Mouse (Mus musculus): Measurements from ENCODE around the gene Cnnm1. TPM values are rescaled to one million over a fixed set of nuclear protein-coding genes. Genes with fewer than 3 reads are reported as not detected.

Gene Cnnm1
- total and polyA plus RNA-seq, 2 experiments from 2014 or later, result 2.5 to 9.6 TPM

GRCm38 (mm10) chr19:43513874-43514273 lies 73.6 kb downstream of the Cnnm1 start:
- ATAC-seq, result no peak
- Histone ChIP-seq H3K27ac (no peak overlapping the region), H3K9ac (replicated peaks; ENCODE audit: low read length) (no peak overlapping the region), H3K9me3 (ENCODE audit: low read length) (no peaks in the 10 kb centered on the region), H3K4me3 (ENCODE audit: low read length) (no peak overlapping the region), H3K4me2 (ENCODE audit: low read depth, low read length) (no peak overlapping the region), H3K4me1 (ENCODE audit: insufficient read depth, low read length) (no peaks in the 10 kb centered on the region), H3K36me3 (ENCODE audit: insufficient read depth, low read length) (peaks cover 25% of the 10 kb centered on the region; the same call in 1 of the 2 replicates), H3K27me3 (ENCODE audit: insufficient read depth, low read length) (no peaks in the 10 kb centered on the region)
- no peak for TF ChIP-seq CTCF (IDR thresholded peaks at IDR 0.05; ENCODE audit: low read depth)
- 96% methylated on average over 8 of the region's 8 CpGs for WGBS
- DNase-seq (ENCODE audit: low spot score), result no peak

- WGBS, result 92% methylated on average over 23 of the region's 23 CpGs
- H3K4me3 ChIP-seq (ENCODE audit: low read length), result no peak overlapping the region
- no peak for TF ChIP-seq CTCF (IDR thresholded peaks at IDR 0.05; ENCODE audit: low read depth)
- no peak overlapping the region for H3K27ac ChIP-seq
- DNase-seq (ENCODE audit: low spot score) (no peak), ATAC-seq (no peak)
- no peaks in the 10 kb centered on the region for H3K27me3 ChIP-seq (ENCODE audit: insufficient read depth, low read length)
- no peaks in the 10 kb centered on the region for H3K9me3 ChIP-seq (ENCODE audit: low read length)
- H3K36me3 ChIP-seq (ENCODE audit: insufficient read depth, low read length), result peaks cover 25% of the 10 kb centered on the region; the same call in 1 of the 2 replicates
- no peak overlapping the region for H3K9ac ChIP-seq (replicated peaks; ENCODE audit: low read length)
- H3K4me1 ChIP-seq (ENCODE audit: insufficient read depth, low read length), result no peaks in the 10 kb centered on the region
- no peak overlapping the region for H3K4me2 ChIP-seq (ENCODE audit: low read depth, low read length)
These were observed 75.6 kb downstream of the Cnnm1 start for GRCm38 (mm10) chr19:43515668-43516396.

- WGBS, result 83% methylated on average over 14 of the region's 14 CpGs
These were observed 76.3 kb downstream of the Cnnm1 start for GRCm38 (mm10) chr19:43516397-43517035.

GRCm38 (mm10) chr19:43517320-43517719 lies 77.1 kb downstream of the Cnnm1 start:
- Histone ChIP-seq H3K4me3 (ENCODE audit: low read length) (no peak overlapping the region), H3K4me1 (ENCODE audit: insufficient read depth, low read length) (no peaks in the 10 kb centered on the region), H3K27me3 (ENCODE audit: insufficient read depth, low read length) (no peaks in the 10 kb centered on the region), H3K27ac (no peak overlapping the region), H3K36me3 (ENCODE audit: insufficient read depth, low read length) (peaks cover 16% of the 10 kb centered on the region; the same call in 1 of the 2 replicates), H3K9me3 (ENCODE audit: low read length) (no peaks in the 10 kb centered on the region), H3K9ac (replicated peaks; ENCODE audit: low read length) (no peak overlapping the region), H3K4me2 (ENCODE audit: low read depth, low read length) (no peak overlapping the region)
- ATAC-seq, result no peak
- DNase-seq (ENCODE audit: low spot score), result no peak
- 59% methylated on average over 6 of the region's 6 CpGs for WGBS
- TF ChIP-seq CTCF (IDR thresholded peaks at IDR 0.05; ENCODE audit: low read depth), result no peak

More at GRCm38 (mm10) chr19:43516397-43517035, 76.3 kb downstream of the Cnnm1 start:
- TF ChIP-seq CTCF (IDR thresholded peaks at IDR 0.05; ENCODE audit: low read depth), result no peak
- Histone ChIP-seq H3K9ac (replicated peaks; ENCODE audit: low read length) (no peak overlapping the region), H3K4me2 (ENCODE audit: low read depth, low read length) (no peak overlapping the region), H3K9me3 (ENCODE audit: low read length) (no peaks in the 10 kb centered on the region), H3K27ac (no peak overlapping the region), H3K27me3 (ENCODE audit: insufficient read depth, low read length) (no peaks in the 10 kb centered on the region), H3K36me3 (ENCODE audit: insufficient read depth, low read length) (peaks cover 18% of the 10 kb centered on the region; the same call in 1 of the 2 replicates), H3K4me3 (ENCODE audit: low read length) (no peak overlapping the region), H3K4me1 (ENCODE audit: insufficient read depth, low read length) (no peaks in the 10 kb centered on the region)
- ATAC-seq, result no peak
- no peak for DNase-seq (ENCODE audit: low spot score)

GRCm38 (mm10) chr19:43517808-43518207 lies 77.6 kb downstream of the Cnnm1 start:
- Histone ChIP-seq H3K4me2 (ENCODE audit: low read depth, low read length) (no peak overlapping the region), H3K4me1 (ENCODE audit: insufficient read depth, low read length) (no peaks in the 10 kb centered on the region), H3K9ac (replicated peaks; ENCODE audit: low read length) (no peak overlapping the region), H3K4me3 (ENCODE audit: low read length) (no peak overlapping the region), H3K9me3 (ENCODE audit: low read length) (no peaks in the 10 kb centered on the region), H3K36me3 (ENCODE audit: insufficient read depth, low read length) (0 out of 2 replicates have a peak, but pooled peaks cover 16% of the 10 kb centered on the region), H3K27ac (no peak overlapping the region), H3K27me3 (ENCODE audit: insufficient read depth, low read length) (no peaks in the 10 kb centered on the region)
- DNase-seq (ENCODE audit: low spot score) (no peak), ATAC-seq (no peak)
- WGBS, result 46% methylated on average over 7 of the region's 7 CpGs
- no peak for TF ChIP-seq CTCF (IDR thresholded peaks at IDR 0.05; ENCODE audit: low read depth)

- H3K27ac ChIP-seq, result no peak overlapping the region
- 0 out of 2 replicates have a peak, but pooled peaks cover 16% of the 10 kb centered on the region for H3K36me3 ChIP-seq (ENCODE audit: insufficient read depth, low read length)
- WGBS, result 81% methylated on average over 7 of the region's 7 CpGs
- H3K9ac ChIP-seq (replicated peaks; ENCODE audit: low read length), result no peak overlapping the region
- ATAC-seq (no peak), DNase-seq (ENCODE audit: low spot score) (no peak)
- no peak for TF ChIP-seq CTCF (IDR thresholded peaks at IDR 0.05; ENCODE audit: low read depth)
- no peak overlapping the region for H3K4me3 ChIP-seq (ENCODE audit: low read length)
- no peak overlapping the region for H3K4me2 ChIP-seq (ENCODE audit: low read depth, low read length)
- no peaks in the 10 kb centered on the region for H3K9me3 ChIP-seq (ENCODE audit: low read length)
- no peaks in the 10 kb centered on the region for H3K27me3 ChIP-seq (ENCODE audit: insufficient read depth, low read length)
- no peaks in the 10 kb centered on the region for H3K4me1 ChIP-seq (ENCODE audit: insufficient read depth, low read length)
These were observed 78.0 kb downstream of the Cnnm1 start for GRCm38 (mm10) chr19:43518261-43518660.
